Mouse (Mus musculus) liver, adult 2 months (tissue): ENCODE measurements around the gene Cdan1. TPM values are rescaled to one million over a fixed set of nuclear protein-coding genes. Genes with fewer than 3 reads are reported as not detected.

ENCODE experiments used
- DNase-seq: peaks from one replicate; pipeline ENCODE4 v3.0.0-alpha.2; 2011; ENCODE audit warnings: low read depth, low spot score; ENCODE audit errors: extremely low read depth
- H3K27ac ChIP-seq: fragments of 200-500 bp; replicated peaks from 2 replicates; pipeline ENCODE4 v1.5.1; 2012; ENCODE audit warnings: low read depth, mild to moderate bottlenecking, control low read depth, inconsistent platforms, low read length; ENCODE audit not compliant: insufficient read depth
- H3K27me3 ChIP-seq: fragments of 200-500 bp; 2 replicates; pipeline ENCODE4 v1.6.1; 2012; ENCODE audit warnings: mild to moderate bottlenecking, moderate library complexity, low read length, inconsistent platforms; ENCODE audit not compliant: control insufficient read depth, insufficient read depth
- H3K36me3 ChIP-seq: fragments of 200-500 bp; 2 replicates; pipeline ENCODE4 v1.6.1; 2012; ENCODE audit warnings: low read length, inconsistent platforms; ENCODE audit not compliant: control insufficient read depth, insufficient read depth
- H3K4me1 ChIP-seq: fragments of 200-500 bp; 2 replicates; pipeline ENCODE4 v1.6.1; 2011; ENCODE audit warnings: low read length; ENCODE audit not compliant: control insufficient read depth, insufficient read depth
- H3K4me3 ChIP-seq: fragments of 200-500 bp; 2 replicates; pipeline ENCODE4 v1.5.1; 2011; ENCODE audit warnings: low read depth, mild to moderate bottlenecking, control low read depth, low read length, moderate library complexity; ENCODE audit not compliant: insufficient read depth
- H3K79me2 ChIP-seq: fragments of 200-500 bp; 2 replicates; pipeline ENCODE4 v1.6.1; 2012; ENCODE audit warnings: inconsistent platforms, mild to moderate bottlenecking, low read length, moderate library complexity; ENCODE audit not compliant: control insufficient read depth, insufficient read depth
- H3K9ac ChIP-seq: fragments of 200-500 bp; 2 replicates; pipeline ENCODE4 v1.6.1; 2012; ENCODE audit warnings: low read depth, mild to moderate bottlenecking, control low read depth, inconsistent platforms, low read length
- CTCF ChIP-seq: fragments of 200-500 bp; IDR thresholded peaks from 2 replicates; pipeline ENCODE4 v1.5.1; 2011; ENCODE audit warnings: low read depth, low read length, control low read depth
- POLR2A ChIP-seq: fragments of 200-500 bp; IDR thresholded peaks from 2 replicates; pipeline ENCODE4 v1.6.1; 2011; ENCODE audit warnings: low read length, control low read depth; ENCODE audit not compliant: insufficient read depth; ENCODE audit errors: extremely low read depth
- whole genome bisulfite sequencing: fragments of 180-500 bp; shearing (Covaris S2); methylation state at CpG from one replicate; pipeline ENCODE4 v1.1.7; 2018; 5-methylcytosine and 5-hydroxymethylcytosine counted together
- polyA plus RNA-seq: library from polyadenylated mRNA; depleted of rRNA; stranded (reverse); fragments of >200 nt; gene quantifications from 2 replicates; pipeline ENCODE4 v1.2.3, GENCODE M21; 2012
- total RNA-seq: library from RNA; depleted of rRNA; stranded (reverse); fragments of >200 nt; gene quantifications from 2 replicates; pipeline ENCODE4 v1.2.3, GENCODE M21; 2014

Cdan1 gene
- total and polyA plus RNA-seq, 2 experiments: 3.4 to 7.7 TPM

DNA sequence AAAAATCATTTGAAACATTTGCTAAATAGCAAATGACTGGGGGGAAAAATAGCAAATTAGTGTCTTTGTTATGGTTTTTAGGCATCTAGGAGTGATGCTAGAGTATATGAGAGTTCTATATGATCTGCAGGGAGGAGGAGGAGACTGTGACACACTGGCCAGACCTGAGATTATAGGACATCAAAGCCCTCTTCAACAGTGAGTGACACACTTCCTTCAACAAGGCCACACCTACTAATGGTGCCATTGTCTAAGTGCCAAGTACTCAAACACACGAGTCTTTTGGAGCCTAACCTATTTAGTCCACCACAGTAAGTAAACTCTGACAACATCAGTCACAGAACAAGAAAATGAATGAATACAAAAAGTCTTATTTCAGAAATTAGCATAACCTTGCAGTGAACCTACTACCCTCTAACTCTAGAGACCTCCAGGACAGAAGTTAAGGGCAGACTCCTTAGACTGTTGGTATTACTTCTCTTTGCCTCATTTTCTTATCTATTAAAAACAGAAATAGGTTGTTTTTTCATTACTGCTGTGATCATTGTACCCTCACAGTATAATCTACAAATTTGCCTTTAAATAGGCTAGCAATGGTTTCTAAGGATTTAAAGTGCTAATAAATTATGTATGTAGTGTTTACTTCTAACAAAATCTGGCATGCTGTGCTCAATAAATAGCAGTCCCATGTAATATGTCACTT is 22.8 kb downstream of the Cdan1 start:
- 5% methylated on average over 1 of the region's 1 CpGs for WGBS
- TF ChIP-seq POLR2A: no peak
- TF ChIP-seq CTCF: no peak
- Histone ChIP-seq H3K4me1 (no peaks in the 10 kb centered on the region; the same call in 1 of the 2 replicates), H3K9ac (no peak overlapping the region), H3K27me3 (no peaks in the 10 kb centered on the region), H3K4me3 (no peak overlapping the region), H3K27ac (no peak overlapping the region), H3K79me2 (no peaks in the 10 kb centered on the region; the same call in 1 of the 2 replicates), H3K36me3 (no peaks in the 10 kb centered on the region)
- DNase-seq: peak; percentile 23

GRCm38 (mm10) chr2:120770265-120770935 is 79.5 kb downstream of the Cdan1 start:
- H3K79me2 ChIP-seq: no peaks in the 10 kb centered on the region
- H3K4me1 ChIP-seq: no peaks in the 10 kb centered on the region
- no peak overlapping the region for H3K4me3 ChIP-seq
- no peak overlapping the region for H3K9ac ChIP-seq
- 95% methylated on average over 2 of the region's 2 CpGs for WGBS
- no peaks in the 10 kb centered on the region for H3K27me3 ChIP-seq
- no peak for DNase-seq
- H3K27ac ChIP-seq: no peak overlapping the region
- H3K36me3 ChIP-seq: peaks cover 3% of the 10 kb centered on the region
- TF ChIP-seq CTCF: no peak
- no peak for TF ChIP-seq POLR2A

- TF ChIP-seq CTCF: no peak
- TF ChIP-seq POLR2A: no peak
- Histone ChIP-seq H3K27me3 (no peaks in the 10 kb centered on the region), H3K4me3 (no peak overlapping the region), H3K36me3 (peaks cover 5% of the 10 kb centered on the region), H3K79me2 (no peaks in the 10 kb centered on the region), H3K9ac (no peak overlapping the region), H3K27ac (no peak overlapping the region), H3K4me1 (no peaks in the 10 kb centered on the region)
- no peak for DNase-seq
Measured at GRCm38 (mm10) chr2:120761922-120762321, 88.0 kb downstream of the Cdan1 start.

DNA sequence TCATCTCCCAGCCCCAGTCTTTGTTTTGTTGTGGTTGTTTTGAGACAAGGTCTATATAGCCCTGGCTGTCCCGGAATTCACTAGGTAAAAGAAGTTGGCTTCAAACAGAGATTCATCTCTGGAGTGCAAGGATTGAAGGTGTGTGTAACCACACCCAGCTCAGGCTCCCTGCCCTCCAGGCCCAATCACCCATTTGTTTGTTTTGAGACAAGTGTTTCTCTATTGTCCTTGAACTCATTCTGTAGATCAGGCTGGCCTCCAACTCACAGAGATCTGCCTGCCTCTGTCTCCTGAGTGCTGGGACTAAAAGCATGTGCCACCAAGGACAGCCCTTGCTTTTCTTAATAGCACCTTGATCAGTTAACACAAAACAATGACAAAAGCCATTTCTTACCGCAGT is 101.9 kb downstream of the Cdan1 start:
- H3K9ac ChIP-seq: no peak overlapping the region
- no peak overlapping the region for H3K4me3 ChIP-seq
- H3K4me1 ChIP-seq: no peaks in the 10 kb centered on the region
- H3K27ac ChIP-seq: no peak overlapping the region
- H3K36me3 ChIP-seq: peaks cover 13% of the 10 kb centered on the region; the same call in 1 of the 2 replicates
- DNase-seq: no peak
- no peaks in the 10 kb centered on the region for H3K27me3 ChIP-seq
- no peaks in the 10 kb centered on the region for H3K79me2 ChIP-seq
- WGBS: 97% methylated on average over 2 of the region's 2 CpGs
- TF ChIP-seq POLR2A (no peak), CTCF (no peak)

- DNase-seq: no peak
- H3K27me3 ChIP-seq: no peaks in the 10 kb centered on the region
- no peak for TF ChIP-seq POLR2A
- TF ChIP-seq CTCF: no peak
- H3K4me1 ChIP-seq: no peaks in the 10 kb centered on the region
- 94% methylated on average over 1 of the region's 1 CpGs for WGBS
- no peaks in the 10 kb centered on the region for H3K79me2 ChIP-seq
- no peak overlapping the region for H3K27ac ChIP-seq
- no peak overlapping the region for H3K4me3 ChIP-seq
- H3K36me3 ChIP-seq: peaks cover 13% of the 10 kb centered on the region; the same call in 1 of the 2 replicates
- no peak overlapping the region for H3K9ac ChIP-seq
Measured at GRCm38 (mm10) chr2:120745496-120745895, 104.4 kb downstream of the Cdan1 start.
